Mouse (Mus musculus) adrenal gland, postnatal 4 days (tissue): ENCODE results near the gene Vti1a. TPM values are rescaled to one million over a fixed set of nuclear protein-coding genes. Genes with fewer than 3 reads are reported as not detected.

Experiments
- DNase-seq, 2 experiments: peaks; one replicate each; pipeline ENCODE4 v3.0.0; 2021 to 2022; ENCODE audit warnings: low spot score in 2 of 2, mixed read lengths in 2 of 2
- total RNA-seq, 2 experiments: library from RNA; stranded (reverse); gene quantifications; 2 replicates each; pipeline ENCODE4 v1.2.3; 2021

The Vti1a gene
- total RNA-seq, 2 experiments from 2014 or later = 37.4 to 38.1 TPM

DNA sequence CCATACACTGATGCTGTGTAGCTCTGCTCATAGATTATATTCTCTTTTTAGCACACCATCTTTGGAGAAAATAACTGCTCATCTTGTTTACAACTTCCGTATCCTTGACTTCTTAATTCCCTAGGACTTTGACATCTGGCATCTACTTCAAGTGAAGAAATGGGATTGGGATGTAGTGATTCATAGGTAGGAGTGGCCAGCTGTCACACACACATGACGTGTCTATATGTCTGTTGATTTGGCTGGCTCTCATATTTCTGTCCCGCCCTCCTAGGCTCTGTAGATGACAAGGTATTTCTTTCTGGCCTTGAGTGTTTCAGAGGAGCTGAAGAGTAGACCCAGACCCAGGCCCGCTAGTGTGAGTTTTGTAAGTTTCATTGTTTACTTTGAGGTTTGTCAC, 197.8 kb downstream of the Vti1a start:
- DNase-seq = no peak

DNA sequence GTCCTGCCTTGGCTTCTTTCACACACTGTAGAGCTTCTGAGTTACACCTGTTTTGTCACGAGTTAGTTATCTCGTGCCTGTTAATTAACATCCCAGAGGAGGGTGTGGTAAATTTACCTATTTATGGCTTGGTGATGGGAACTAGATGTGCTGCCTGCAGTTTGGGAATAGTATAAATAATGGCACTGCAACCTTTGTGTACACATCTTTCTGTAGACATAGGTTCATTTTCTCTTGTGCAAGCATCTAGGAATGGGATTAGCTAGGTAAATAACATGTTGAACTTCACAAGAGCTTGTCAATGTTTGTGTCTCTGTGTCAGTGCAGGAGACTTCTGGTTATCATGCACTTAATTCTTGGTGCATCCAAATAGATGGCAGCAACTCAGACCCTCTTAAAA, 204.1 kb downstream of the Vti1a start:
- DNase-seq = no peak

DNA sequence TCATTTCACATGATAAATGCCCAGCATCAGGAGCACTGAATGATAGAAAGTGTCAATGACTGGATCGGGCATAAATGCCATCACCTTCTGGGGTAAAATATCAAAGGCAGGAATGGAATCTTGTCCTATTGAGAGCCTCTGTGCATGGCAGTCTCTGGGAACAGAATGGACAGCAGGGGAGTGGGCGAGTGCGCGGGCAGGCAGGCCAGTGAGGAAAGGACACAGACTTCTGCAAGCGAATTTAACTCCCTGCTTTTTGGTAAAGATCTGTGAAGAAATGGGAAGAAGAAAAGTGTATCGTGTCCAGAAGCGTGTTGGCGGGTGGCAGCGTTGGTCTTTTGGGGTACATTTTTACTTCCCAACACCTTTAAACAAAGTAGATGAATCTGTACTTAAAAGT, 207.2 kb downstream of the Vti1a start:
- no peak for DNase-seq

DNA sequence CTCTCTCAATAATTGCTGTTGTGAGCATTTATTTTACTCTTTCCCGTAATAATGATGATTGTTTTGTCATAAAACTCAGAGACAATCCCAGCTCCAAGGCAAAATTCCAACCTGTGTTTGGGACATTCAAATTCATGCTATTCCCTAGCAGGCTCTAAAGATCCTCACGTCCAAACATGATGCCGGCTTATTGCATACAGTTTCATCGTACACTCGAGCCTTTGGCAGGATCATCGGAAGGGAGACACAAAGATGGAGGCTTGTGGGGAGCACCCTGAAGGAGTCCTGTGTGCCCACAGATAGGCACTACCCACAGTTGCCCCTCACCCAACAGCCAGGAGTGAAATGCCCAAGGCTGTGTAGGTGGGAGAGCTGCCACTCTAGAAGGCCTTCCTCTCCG, 208.3 kb downstream of the Vti1a start:
- no peak for DNase-seq

DNA sequence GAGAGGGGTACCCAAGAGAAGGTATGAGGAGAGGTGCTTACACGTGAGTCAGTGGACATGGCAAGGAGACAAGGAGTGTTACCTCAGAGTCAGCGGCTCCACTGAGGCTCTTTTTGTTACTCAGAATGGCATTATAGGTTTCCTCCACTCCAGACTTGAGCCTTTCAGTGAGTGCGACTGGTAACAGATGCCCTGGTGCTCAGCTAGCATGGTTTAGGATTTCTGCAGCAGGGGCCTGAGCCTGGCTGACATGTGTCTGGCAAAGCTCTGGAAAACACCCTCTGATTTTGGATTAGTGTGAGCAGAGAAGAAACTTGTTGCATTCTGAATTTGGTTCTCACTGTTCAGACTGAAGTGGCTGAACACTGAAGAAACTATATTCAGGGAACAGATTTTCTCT, 209.0 kb downstream of the Vti1a start:
- no peak for DNase-seq

DNA sequence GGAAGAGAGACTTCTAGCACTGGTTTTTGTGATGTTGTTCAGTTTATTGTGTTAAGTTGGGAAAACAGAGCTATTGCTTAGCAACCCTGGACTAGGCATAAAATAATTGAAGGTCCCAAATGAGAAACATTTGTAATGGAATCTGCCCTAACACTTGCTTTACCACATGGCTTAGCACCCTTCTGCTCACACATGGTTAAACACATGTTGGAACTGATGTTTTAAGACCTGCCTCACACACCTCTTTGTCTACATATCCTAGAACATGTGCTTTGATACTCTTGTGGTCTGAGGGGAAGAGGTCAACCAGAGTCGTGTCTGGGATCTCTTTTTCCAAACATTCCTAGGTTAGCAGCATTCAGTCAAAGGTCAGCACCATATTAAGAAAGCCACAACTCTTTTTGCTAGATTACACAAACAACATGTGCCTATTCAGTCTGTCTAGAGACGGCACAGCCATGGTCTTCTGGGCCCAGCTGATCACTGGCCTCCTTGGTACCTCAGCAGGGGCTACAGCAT, 210.7 kb downstream of the Vti1a start:
- no peak for DNase-seq

DNA sequence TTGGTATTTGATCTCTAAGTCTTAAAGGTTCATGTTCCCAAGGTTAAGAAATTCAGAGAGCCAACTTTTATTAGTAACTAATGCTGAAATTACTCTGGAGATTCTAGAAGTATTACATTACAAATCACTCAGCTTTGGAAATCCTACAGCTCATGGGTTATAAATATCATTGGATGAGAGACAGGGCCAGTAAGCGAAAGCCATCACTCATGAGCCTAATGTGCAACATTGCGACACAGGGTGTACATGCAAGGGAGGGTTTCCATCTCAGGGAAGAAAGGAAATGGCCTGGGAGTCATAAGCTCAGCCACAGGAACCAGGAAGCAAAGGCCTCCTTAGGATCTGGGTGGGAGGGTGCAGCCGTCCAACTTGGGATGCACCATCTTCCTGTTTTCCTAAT, 213.9 kb downstream of the Vti1a start:
- no peak for DNase-seq

DNA sequence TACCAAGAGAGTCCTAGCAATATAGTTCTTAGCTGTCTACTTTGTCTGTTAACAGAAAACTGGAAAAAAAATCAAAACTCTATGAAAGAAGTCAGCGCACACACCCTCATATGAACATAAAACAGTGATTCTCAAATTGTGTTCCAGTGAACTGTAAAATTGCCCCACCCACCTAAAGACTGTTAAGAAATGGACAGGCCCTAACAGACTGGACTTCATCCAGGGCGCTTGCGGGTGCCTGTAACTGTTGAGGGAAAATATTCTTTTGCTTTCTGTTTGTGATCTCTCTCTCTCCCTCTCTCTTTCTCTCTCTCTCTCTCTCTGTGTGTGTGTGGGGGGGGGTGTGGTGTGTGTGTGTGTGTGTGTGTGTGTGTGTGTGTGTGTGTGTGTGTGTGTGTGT, 216.6 kb downstream of the Vti1a start:
- no peak for DNase-seq

DNA sequence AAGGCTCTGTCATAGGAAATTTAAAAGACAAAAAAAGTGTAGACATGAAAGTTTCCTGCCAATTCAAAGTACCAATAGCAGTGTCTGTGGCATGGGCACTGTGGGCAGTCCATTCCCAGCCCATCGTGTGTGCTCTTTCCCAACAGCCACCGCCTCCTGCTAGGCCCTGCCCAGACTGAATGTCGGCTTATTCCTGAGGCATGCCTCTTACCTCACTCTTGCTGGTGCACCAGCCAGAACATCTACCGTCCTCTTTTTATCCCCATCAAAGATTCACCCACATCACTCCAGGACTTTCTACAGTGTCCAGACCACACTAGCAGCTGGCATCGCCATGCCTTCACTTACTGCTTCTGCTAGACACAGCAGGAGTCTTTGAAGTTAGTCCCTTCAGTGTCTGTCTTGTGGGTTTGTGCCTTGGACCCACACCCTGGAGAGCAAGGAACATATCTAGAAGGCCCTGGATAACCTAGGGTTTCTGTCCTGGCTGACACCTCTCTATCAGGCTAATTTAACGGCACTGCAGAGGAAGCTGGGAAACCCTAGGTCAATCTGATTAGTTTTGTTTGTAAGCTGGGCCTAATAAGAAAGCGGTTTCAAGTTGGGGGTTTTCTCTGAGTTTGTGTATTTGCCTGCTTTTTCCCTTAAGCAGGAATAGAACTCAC, 220.3 kb downstream of the Vti1a start:
- no peak for DNase-seq

DNA sequence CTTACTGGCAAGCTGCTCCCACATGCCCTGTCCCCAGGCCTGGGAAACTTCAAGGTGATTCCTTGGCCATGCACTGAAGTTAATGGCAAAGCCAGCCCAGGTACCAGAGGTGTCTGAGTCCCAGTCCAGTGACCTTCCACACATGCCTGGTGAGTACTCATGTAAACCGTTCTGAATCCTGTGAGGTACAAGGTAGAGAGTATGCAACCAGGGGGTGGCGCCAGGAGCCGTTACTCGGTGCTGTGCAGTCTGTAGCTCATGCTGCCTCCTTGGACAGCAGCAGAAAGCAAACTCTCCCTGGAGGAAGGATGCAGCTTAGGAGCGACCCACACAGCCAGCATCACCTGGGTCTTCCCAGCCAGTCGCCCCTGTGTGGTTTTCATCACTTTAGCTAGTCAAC, 221.6 kb downstream of the Vti1a start:
- no peak for DNase-seq

DNA sequence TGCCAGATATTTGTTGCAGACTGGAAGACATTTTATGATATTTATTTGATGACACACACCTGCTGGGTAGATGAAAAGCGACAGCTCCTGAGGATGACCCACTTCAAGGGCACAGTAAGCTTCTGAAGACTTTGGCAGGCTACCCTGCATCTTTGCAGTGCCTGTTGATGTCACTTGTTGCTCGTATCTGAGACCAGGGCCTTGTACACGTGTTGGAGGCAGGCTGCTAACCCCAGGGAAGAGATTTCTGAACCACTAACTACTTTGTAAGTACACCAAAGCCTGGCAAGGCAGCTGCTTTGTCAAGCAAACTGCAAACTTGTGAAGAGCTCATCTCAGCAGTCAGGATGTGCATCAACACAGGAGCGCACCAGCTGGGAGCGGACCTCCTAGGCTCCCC, 225.5 kb downstream of the Vti1a start:
- DNase-seq = no peak

DNA sequence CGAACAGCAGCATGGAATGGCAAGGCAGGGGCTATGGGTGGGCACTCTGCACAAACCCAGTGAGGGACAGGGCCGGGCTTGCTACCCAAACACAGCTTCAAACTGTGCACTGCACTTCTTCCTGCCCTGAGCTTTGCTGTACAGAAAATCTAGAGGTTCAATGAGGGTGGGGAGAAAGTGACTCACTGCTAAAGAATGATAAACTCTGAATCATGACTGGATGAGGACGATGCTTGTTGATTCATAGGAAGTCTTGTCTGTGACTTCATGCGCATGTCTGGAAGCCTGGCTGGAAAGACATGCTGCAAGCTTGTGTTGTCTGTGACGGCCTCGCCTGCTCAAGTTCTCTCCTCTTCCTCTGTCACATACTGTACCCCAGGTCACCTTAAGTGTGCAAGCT, 226.4 kb downstream of the Vti1a start:
- DNase-seq = no peak

DNA sequence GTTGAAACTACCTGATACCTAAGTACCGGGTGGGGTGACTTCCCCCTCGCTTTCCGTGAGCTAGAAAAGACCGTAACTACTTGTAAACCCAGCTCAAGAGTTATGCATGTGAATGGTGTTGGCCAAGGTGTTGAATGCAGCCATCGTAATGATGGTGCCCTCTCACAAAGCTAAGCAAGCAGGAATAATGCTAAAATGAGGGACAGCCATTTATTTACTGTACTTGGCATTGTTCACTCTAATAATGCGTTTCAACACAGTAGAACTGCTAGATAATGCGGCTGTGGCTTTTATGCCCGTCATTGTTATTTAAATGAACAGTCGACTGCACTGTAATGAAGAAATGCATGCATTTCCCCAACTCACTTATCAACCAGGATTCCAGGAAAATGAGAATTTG, 227.1 kb downstream of the Vti1a start:
- DNase-seq = no peak

DNA sequence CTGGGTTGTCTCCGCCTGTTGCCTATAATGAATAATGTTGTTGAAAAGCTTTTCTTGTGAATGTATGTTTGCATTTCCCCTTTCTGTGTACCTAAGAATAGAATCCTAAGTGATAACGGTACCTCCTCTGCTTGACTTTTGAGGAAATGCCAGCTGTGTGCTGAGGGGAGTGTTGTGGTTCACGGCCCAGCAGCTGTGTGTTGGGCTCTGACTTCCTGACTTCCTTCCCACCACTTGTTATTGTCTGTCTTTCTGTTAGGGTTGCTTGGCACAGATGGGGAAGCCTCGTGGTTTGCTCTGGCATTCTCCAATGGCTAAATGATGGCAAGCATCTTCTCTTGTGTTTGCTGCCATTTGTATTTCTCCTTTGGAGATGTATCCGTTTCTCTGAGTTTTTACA, 228.4 kb downstream of the Vti1a start:
- DNase-seq = no peak

DNA sequence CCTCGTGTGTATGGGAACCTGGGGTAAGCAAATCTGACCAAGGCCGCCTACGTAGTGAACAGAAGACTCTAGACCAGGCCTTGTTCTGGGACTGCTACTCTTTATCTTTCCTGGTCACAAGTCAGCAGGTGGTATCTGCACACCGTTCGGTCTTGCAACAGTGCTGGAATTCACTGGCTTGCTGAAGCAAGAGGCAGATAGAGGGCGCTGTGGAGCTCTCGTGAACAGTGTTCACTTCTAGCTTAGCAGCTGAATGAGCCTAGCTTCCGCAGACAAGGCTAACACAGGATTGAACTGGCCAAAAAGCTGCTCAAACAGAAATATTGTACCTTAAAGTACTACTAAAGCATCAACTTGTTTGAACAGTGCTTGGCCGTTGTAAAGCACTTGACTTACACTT, 229.4 kb downstream of the Vti1a start:
- DNase-seq = peak; percentile 60 to 65

DNA sequence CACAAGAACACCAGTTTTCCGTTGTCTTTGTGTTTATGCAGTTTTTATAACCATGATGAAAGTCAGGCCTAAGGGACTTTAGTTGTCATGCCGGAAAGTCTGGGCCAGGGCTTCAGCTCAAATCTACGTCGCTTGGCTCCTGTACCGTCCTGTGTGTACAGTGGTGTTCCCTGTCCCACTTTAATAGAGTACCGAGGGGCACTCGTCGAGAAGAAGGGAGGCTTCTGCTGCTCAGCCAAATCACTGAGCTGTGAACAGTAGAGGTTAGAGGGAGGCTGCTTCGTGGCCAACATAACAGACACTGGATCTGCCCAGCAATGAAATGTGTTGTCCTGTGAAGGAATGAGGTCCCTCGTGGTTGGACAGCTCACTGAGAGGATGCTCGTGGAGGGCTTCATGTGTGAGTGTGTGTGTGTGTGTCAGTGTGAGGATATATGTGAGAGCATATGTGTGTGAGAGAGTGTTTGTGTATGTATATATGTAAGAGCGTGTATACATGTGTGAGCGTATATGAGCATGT, 230.0 kb downstream of the Vti1a start:
- DNase-seq = no peak

DNA sequence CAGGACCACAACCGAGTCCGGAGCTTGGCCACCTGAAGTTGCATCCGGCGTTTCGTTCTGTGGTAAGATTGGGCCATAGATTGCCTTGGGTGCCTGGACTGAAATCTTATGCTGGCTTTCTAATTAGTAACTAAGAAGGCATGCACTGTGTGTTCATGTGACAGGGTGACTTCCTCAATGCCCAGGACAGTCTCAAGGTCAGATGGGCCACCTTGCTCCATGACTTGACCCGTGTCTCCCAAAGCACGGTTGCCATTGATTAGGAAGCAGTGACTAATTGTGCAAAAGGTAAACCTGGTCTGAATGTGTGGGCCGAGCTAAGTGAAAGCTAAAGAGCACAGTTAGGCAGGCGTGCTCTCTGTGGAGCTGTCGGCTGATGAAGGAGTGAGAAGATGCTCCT, 232.1 kb downstream of the Vti1a start:
- no peak for DNase-seq

DNA sequence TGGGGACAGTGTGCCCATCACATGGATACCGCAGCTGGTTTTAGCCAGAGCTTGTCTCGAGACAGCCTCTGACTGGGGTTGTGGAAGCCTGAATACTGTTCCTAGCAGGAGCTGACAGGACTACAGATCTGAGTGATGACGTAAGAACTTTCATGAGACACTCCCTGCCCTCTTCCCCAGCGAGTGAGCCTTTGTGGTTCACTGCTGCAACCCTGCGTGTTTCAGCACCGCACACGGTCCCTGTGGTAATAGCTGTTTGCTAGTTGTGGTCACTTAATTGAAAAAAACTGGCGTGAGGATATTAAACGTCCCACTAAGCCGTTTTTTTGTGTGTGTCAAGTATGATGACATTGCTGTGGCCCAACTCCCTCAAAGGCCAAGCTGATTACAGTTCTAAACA, 232.6 kb downstream of the Vti1a start:
- DNase-seq = no peak

DNA sequence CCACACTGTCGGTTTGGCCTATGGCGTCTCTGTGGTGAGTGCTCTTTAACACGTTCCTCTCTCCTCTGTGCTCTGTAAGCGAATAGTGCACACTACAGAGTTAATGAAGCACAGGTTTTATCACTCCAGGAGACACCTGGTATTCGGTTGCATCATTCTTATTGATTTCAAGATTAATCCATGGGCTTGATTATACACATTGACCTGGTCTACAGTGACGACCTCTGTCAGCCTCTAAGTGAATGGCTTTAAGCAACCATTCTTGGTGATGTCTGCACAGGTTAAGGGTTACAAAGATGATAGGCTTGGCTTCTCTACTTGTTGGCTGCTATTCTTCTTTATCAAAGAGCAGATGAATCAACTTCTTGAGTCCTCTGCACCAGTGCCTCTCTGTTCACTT, 234.1 kb downstream of the Vti1a start:
- no peak for DNase-seq

DNA sequence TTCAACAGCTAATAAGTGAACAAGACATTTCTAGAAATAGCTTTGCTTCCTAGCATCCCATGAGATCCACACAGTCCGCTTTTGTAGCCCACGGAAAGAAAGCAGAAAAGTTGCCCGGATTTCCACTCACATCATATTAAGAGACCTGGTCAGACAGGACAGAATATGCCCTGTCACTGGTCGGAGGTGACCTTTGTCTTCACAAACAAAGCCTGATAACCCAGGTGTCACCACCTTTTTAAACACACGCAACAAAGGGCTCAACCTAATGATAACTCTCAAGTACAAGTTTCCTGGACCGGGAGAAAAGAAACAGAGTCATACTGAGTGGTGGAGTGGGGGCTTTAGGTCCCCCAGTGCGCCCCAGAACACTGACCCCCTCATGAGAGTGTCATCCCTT, 236.2 kb downstream of the Vti1a start:
- no peak for DNase-seq

DNA sequence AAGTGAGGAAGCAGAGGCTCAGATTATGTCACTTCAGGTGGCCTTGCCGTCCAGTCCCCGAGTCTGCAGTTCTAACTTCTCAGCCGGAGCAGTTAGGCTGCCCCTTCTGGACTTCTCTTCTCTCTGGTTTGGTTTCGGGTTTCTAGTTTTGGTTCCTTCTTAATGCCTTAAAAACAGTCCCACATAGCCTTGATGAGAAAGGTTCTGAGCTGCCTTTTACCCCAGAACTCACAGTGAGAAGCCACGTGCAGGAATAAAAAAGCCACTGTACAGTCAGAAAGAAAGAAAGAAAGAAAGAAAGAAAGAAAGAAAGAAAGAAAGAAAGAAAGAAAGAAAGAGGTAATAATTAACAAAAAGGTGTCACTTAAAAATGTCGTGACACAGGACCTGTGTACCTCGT, 236.8 kb downstream of the Vti1a start:
- no peak for DNase-seq

DNA sequence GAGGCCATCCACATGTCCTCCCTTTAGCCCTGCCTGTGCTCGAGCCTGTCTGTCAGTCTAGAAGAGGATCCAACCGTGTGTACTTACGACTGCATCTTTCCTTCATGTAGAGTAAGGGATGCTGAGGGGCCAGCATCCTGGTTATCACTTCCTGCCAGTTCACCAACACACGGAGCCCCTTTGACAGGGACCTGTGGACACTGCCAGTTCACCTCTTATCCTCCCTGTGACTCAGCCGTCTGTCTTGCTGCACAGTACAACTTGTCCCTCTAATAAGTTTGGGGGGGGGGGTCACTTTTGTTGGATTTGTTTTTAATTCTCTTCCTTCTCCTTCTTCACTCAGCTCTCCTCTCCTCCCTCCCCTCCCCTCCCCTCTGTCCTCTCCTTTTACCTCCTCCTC, 238.2 kb downstream of the Vti1a start:
- no peak for DNase-seq

DNA sequence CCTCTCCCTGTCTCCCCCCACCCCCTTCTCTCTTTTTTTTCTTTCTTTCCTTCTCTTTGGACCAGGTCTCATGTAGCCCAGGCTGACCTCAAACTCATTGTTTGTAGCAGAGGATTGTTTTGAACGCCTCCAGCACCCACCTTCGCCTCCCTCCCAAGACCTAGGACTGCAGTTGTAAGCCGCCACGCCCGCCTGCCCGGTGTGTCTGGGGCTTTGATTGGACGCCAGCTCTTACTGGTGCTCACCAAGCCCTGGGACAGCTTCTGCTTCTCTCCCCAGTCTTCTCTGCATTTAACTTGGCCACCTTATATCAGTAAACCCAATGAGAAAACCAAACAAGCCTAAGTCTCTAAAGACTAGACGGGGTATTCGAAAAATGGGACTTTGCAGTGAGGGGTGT, 238.6 kb downstream of the Vti1a start:
- no peak for DNase-seq
